Mouse (Mus musculus): ENCODE results near the gene Gas7.

Gas7 gene

DNA sequence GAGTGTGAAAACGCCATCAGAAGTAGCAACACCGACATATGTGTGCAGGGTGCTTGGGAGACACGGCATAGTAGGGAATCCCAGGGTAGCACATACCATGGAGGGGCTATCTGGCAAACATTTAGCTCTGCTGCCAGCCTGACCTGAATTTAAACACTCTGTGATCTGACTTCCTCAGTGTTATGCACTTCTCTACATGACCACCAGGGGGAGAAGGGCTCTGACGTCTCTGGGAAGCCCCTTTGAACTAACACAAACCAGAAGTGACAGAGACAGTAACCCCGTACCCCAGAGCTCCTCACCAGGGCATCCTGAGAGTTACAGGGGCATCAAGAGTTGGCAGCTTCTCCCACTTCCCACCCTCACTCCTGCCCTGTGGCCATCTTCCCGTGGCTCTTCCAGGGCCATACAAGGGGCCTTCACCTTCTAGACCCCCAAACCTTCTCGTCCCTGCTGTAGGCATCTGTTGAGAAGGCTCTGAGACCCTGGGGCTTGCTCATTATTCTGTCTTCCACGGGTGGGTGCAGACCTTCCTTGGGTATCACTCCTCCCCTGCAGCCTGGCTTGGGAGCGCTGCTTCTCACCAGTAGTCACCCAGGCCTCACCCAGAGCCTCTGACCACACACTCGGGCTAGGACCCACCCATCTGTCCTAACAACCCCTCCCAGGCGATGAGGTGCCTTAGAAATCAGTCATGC lies 202.6 kb downstream of the Gas7 start:
- peak in 1 of 2 experiments; percentile 59 for DNase-seq

DNA sequence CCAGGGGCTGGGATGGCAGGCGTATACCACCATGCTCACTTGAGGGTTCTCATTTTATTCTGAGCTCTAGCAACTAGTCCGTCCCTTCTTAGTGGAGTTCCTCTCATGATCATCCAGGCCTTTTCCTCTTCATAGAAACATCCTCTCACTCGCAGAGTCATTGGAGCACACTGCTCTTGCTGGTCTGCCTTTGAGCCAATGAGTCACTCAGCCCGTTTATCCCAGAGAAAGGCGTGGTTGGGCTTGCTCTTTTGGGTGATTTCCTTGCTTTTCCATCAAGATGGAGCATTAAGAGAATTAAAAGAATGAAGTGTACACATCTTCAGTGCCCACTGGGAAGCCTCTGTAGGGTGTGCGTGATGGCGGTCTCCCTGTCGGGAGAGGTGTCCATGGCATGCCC lies 206.2 kb downstream of the Gas7 start:
- no peak for DNase-seq

GRCm38 (mm10) chr11:67663437-67663836 lies 208.2 kb downstream of the Gas7 start:
- no peak for DNase-seq

GRCm38 (mm10) chr11:67664261-67664660 lies 209.0 kb downstream of the Gas7 start:
- no peak for DNase-seq

DNA sequence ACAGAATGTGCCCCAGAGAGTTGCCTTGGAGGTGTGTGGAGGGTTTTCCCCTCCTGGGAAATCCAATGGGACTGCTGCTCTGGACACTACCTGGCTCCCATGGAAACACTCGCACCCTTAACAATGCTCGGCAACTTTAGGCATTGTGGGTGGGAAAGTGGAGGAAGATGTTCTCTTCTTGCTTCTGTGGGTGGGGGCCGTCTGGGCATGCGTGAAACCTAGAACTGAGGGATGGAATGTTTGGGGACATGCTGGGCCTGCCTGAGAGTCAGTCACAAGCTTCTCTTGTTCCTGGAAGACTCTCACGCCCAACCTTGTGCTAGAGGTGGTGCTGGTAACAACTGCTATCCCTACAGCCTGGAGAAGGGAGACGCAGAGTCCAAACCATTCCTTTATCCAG lies 209.7 kb downstream of the Gas7 start:
- no peak for DNase-seq

DNA sequence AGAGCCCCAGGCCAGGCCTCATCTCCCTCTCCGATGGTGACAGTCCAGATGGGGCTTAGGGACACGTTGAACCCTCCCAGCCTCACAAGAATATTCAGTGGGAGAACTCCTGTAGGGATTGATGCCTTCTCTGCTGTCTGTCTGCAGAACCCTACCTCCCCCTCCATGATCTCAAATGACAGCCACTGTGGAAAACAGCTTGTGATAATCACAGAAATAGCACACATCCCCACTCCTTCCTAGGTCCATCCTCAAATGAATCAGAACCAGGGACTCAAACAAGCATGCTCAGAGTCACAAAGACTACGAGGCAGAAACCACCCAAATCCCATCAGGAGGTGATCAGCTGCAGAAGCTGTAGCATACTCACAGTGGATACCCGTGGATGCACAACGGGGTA lies 210.9 kb downstream of the Gas7 start:
- DNase-seq, result no peak

DNA sequence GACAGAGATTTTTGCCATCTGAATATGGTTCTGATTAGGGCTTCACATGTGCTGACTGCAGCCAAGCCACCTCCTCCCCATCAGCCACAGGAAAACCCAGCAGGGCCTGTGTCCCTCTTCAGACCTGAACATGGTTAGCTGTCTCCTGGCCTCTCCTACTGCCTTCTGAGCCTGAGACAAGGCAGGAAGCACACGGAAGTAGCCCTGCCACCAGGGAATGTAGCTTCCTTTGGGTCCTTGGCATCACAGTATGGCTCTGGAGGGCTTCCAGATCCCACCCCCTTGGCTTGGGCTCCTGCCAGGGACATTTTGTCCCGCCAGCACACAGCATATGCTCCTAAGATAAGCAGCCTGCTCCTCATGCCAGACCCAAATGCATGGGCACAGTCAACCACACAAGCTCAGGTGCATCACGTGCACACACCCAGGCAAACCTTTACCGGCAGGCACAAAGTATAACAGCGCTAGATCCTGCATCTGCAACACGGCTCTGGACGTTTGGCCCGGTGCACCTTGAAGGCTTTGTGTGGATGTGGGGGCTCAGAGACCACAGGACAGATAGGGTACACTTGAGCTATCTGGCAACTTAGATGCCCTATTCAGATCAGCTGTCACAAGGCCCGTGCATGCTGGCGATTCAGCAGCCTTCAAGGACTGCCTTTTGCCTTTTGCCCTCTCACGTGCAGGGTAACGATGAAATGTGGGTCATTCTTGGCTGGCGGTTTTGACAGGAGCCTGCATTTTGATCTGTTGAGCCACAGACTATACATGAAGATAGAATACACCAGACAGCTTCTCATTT lies 212.5 kb downstream of the Gas7 start:
- DNase-seq, result peak; percentile 64 to 75

DNA sequence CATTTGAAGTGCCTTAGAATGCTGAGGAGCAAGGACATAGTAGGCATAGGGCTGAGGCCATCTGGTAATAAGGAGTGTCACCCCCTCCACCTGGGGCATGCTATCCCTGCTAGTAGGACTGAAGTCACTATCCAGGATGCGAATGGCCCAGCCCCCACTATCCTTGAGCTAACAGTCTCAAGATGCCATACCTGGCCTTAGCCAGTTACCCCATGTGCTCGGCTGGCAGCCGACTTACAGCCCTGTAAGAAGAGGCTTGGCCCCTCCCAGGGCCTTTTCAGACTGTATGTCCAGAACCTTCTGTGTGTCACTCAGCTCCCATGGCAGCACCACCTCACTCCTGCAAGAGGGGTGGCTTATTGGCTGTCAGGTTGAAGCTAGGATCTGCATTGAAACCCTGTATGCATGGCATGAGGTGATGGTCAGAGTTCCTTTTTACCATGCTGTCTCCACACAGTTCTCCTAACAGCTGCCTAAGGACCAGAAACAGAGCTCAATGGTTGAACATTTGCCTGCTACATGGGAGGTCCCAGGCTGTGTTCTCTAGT lies 213.3 kb downstream of the Gas7 start:
- DNase-seq, result no peak

GRCm38 (mm10) chr11:67670031-67670430 lies 214.8 kb downstream of the Gas7 start:
- DNase-seq, result no peak

DNA sequence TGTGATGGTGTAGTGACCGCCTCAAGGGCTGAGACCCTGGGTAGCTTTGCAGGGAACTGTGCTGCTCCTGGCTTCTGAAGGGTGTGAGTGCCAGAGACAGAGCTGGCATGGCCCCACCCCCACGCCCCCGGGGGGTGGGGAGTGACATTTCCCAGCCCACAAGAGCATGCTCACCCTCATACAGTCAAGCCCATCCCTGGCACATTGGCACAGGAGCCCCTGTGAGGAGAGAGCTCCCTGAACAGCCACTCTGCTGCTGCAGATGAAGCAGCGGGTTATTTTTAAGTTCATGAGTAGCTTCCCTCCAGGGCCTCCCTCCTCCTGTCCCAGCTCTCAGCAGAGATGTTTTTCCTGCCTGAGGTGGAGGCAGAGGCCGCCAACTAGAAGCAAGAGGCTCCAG lies 216.9 kb downstream of the Gas7 start:
- no peak for DNase-seq

DNA sequence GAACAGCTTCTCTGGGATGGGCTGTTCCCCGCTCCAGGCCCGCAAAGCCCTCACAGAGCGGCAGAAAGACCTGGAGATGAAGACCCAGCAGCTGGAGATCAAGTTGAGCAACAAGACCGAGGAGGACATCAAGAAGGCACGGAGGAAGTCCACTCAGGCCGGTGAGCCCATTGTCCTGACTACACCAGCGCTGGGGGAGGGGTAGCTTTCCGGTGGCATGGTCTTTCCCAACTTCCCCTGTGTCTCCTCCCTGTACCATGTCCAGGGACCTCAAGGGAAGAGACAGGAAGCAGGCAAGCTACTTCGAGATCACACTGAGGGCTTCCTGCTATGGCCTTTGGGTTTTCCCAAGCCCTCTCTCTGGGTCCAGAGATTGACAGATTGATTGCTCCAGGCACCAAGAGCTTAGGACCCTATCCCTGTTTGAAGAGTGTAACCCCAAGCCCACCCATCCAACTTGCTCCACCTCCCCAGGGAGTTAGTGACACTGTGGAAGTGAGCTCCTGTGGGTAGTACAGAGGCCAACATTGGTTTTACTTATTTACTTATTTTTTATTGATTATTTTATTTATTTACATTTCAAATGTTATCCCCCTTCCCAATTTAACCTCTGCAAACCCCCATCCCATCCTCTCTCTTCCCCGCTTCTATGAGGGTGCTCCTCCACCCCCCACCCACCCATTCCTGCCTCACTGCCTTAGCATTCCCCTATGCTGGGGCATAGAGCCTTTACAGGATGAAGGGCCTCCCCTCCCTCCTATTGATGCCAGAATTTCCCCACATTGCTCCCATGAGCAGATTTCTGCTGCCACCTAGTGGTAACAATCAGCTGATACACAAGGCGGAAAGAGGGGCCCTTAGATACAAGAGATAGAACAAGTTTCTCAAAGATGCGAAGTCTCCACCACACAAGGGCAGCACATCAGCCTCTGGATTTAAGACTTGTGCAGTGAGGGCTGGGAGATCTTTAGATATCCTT lies 220.6 kb downstream of the Gas7 start:
- DNase-seq, result peak; percentile 63 to 65

GRCm38 (mm10) chr11:67679300-67679699 lies 224.1 kb downstream of the Gas7 start:
- DNase-seq, result no peak

DNA sequence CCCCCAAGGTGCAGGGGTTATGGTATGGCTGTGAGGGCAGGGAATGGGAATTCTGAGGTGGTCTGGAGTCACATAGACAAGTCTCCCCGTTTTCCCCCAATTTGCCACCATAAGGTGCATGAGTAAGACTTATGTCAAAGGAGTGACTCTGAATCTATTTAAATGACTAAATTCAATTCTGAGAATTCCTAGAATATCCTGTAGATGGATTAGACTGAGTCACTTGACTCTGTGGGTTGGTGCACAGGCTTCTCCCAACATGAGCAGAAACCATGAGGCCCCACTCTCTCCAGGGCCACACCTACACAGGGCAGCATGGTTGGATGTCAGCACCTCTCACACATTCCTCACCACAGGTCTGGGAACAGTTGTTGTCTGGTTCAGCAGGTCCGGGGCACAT lies 224.7 kb downstream of the Gas7 start:
- DNase-seq, result no peak

DNA sequence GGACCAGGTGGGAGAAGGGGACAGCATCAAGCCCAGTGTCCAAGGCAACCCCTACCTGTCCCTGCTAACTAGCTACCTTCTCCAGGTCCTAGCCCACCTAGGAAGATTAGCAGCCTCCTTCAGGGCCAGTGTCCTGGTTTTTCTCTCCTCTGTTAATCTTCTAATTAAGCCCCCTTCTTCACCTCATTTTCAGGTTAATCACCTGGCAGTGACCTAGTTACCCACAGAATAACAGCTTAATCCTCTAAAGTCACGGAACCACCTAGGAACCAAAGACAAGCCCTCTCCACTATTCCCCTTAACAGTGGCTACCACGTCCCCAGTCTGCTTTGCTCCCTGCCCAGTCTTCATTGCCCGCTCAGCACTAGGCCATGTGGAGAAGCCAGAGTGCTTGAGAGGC lies 226.6 kb downstream of the Gas7 start:
- DNase-seq, result no peak

- DNase-seq, result no peak
Measured at GRCm38 (mm10) chr11:67686109-67686508, 230.9 kb downstream of the Gas7 start.

GRCm38 (mm10) chr11:67694703-67695376 lies 239.6 kb downstream of the Gas7 start, which contains the start of gene Rcvrn:
Rcvrn (plus strand) TSS chr11:67695326.
- no peak for DNase-seq

DNA sequence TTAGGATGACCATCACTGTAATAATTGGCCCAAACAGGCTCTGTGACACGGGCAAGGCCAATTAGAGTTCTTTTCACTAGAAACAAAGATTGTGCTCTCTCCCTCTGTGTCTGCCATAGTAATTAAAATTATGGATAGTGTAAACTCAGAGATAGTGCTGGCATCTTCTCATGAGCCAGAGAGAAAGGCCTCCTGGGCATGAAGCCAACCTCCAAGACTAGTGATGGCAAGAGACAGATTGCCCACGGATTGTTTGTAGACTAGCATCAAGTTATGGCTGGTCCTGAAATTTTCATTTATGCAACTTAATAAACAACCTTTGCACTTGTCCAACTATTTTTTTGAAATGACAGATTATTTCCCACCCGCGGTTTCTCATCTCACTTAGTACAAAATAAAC lies 257.7 kb downstream of the Gas7 start:
- DNase-seq, result no peak

DNA sequence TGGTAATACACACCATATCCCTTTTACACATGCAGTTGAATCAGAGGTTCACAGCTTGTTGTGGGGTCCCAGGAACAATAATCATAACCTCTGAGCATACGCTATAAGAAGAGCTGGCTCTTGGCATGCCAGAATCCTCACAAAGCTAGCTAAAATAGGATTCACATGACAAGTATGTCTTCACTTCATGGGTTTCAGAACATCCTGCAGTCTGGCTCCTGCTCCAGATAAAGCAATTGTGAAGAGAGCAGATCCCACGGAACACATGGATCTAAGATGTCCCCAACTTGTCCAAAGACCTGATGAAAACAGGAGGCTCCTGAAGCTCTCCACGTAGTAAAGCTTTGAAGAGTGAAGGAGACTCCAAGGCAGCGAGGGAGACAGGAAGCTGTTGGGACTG lies 260.1 kb downstream of the Gas7 start:
- no peak for DNase-seq

DNA sequence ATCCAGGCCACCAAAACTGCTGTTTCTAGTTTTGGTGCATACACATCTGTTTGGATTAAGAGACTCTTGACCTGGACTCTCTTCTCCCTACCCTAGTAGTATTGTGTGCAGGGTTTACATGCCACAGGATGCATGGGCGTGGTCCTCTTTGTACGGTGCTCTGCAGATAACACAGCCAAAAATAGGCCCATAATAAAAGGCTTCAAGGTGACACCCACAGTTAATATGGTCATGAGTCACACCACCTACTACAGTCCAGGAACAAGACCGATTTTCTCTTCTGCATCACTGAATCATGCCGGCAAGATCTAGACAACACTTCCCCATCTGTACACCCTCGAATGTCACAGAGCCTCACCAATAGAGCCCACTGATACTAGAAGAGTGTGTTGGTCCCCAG lies 266.2 kb downstream of the Gas7 start:
- DNase-seq, result no peak

GRCm38 (mm10) chr11:67722399-67723156 lies 267.3 kb downstream of the Gas7 start:
- DNase-seq, result no peak

DNA sequence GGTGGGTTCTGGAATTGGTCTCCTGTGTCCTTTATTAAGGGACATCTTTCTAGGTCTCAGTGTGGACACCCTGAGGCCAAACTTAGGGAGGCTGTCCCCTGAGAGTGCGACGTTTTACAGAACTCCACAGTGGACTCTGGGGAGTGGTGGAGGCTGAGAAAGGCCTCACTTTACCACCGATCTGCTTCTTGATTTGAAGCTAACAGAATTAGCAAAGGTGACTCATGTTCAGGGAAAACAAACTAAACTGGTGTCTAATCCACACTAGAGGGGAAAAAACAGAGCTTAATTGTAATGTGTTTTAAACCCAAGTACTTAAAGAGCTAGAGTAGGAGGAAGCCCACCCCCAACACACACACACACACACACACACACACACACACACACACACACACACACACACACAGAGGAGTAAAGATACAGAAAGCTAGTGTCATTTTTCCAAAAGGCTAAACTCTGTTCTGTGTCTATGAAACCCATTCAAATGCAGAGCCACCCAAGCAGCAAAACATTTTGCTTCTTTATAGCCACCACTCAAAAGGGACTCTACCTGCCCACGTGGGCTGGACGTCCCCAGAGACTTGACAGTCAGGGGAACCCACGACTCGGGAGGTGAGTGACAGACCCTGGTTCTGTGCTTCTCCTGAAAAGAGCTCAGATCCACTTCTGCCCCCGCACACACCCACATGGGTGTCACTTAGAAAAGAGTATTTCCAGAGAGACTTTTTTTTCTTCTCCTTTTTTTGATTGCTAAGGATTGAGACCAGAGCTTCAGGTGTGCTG lies 268.2 kb downstream of the Gas7 start:
- no peak for DNase-seq

Measured in kidney, postnatal 25 days (tissue).